Mouse (Mus musculus) CD4-positive, CD25-positive, alpha-beta regulatory T cell, adult 4 months (primary cell): ENCODE data around the gene Gm12216. TPM values are rescaled to one million over a fixed set of nuclear protein-coding genes. Genes with fewer than 3 reads are reported as not detected.

Experiments
- ATAC-seq: one replicate; pipeline ENCODE4 v1.8.0; 2017
- polyA plus RNA-seq, 2 experiments: library from polyadenylated mRNA; unstranded; fragments of 100-300 nt; shearing (Covaris generic); gene quantifications; one replicate each; pipeline ENCODE4 v1.2.1; 2017

Gm12216 gene
- polyA plus RNA-seq, 2 experiments from 2014 or later: 31.5 to 32.1 TPM

GRCm38 (mm10) chr11:53820516-53821170 is 38.4 kb downstream of the Gm12216 start:
- no peak for ATAC-seq

- no peak for ATAC-seq
Measured at GRCm38 (mm10) chr11:53819511-53819910, 39.5 kb downstream of the Gm12216 start.

- ATAC-seq: no peak
Measured at GRCm38 (mm10) chr11:53818794-53819193, 40.3 kb downstream of the Gm12216 start.

GRCm38 (mm10) chr11:53816841-53817375 is 42.1 kb downstream of the Gm12216 start:
- ATAC-seq: no peak

- no peak for ATAC-seq
Measured at GRCm38 (mm10) chr11:53814810-53815209, 44.2 kb downstream of the Gm12216 start.

- no peak for ATAC-seq
Measured at GRCm38 (mm10) chr11:53813001-53813868, 45.8 kb downstream of the Gm12216 start.

- ATAC-seq: no peak
Measured at GRCm38 (mm10) chr11:53811312-53811711, 47.7 kb downstream of the Gm12216 start.

GRCm38 (mm10) chr11:53810749-53811148 is 48.3 kb downstream of the Gm12216 start:
- no peak for ATAC-seq

- peak; percentile 34 for ATAC-seq
Measured at GRCm38 (mm10) chr11:53810156-53810555, 48.9 kb downstream of the Gm12216 start.

GRCm38 (mm10) chr11:53809354-53809753 is 49.7 kb downstream of the Gm12216 start:
- ATAC-seq: no peak

GRCm38 (mm10) chr11:53805786-53806185 is 53.3 kb downstream of the Gm12216 start:
- ATAC-seq: no peak

- no peak for ATAC-seq
Measured at GRCm38 (mm10) chr11:53804569-53805344, 54.3 kb downstream of the Gm12216 start.

GRCm38 (mm10) chr11:53803494-53803893 is 55.6 kb downstream of the Gm12216 start:
- peak; percentile 40 for ATAC-seq

- peak; percentile 68 for ATAC-seq
Measured at GRCm38 (mm10) chr11:53803093-53803492, 56.0 kb downstream of the Gm12216 start.

GRCm38 (mm10) chr11:53800975-53801374 is 58.1 kb downstream of the Gm12216 start:
- ATAC-seq: no peak

- no peak for ATAC-seq
Measured at GRCm38 (mm10) chr11:53800036-53800435, 59.0 kb downstream of the Gm12216 start.

- no peak for ATAC-seq
Measured at GRCm38 (mm10) chr11:53798041-53798711, 60.9 kb downstream of the Gm12216 start.

GRCm38 (mm10) chr11:53797386-53797920 is 61.6 kb downstream of the Gm12216 start:
- no peak for ATAC-seq

GRCm38 (mm10) chr11:53796409-53797151 is 62.5 kb downstream of the Gm12216 start:
- ATAC-seq: no peak

GRCm38 (mm10) chr11:53795813-53796212 is 63.2 kb downstream of the Gm12216 start:
- no peak for ATAC-seq
